Mouse (Mus musculus): ENCODE measurements around the gene Samd4. TPM values are rescaled to one million over a fixed set of nuclear protein-coding genes. Genes with fewer than 3 reads are reported as not detected.
A peak's percentile ranks its signal among the peaks of the same experiment; 100 is the strongest.

The Samd4 gene
- polyA plus RNA-seq, 1 experiment from 2014 or later, result 4.6 TPM

DNA sequence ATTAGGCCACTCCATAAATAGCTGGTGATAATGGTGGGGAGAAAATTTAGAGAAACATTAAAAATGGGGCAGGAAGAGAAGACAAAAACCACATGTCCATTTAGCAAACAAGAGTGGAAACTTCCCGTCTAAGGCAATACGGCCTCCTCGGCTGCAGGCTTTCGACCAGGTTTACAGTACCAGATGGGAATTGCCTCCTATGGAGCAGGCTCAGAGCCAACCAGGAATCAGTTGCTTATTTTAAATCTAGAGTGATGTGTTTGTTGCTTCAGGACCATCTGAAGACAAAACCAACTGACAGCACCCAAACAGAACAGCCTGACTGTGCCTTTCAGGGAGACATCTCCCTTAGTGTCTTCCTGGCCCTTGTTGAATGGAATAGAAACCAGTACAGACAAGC is 33.9 kb downstream of the Samd4 start:
- peaks cover 25% of the 10 kb centered on the region for H3K4me1 ChIP-seq
- no peaks in the 10 kb centered on the region for H3K27me3 ChIP-seq (replicated peaks; ENCODE audit: low read depth, poor library complexity, severe bottlenecking)
- no peaks in the 10 kb centered on the region for H3K36me3 ChIP-seq (replicated peaks)
- 87% methylated on average over 4 of the region's 4 CpGs for WGBS
- DNase-seq (ENCODE audit: low spot score), result no peak
- no peak overlapping the region for H3K27ac ChIP-seq (replicated peaks)
- no peak overlapping the region for H3K4me3 ChIP-seq
- no peaks in the 10 kb centered on the region for H3K9me3 ChIP-seq

DNA sequence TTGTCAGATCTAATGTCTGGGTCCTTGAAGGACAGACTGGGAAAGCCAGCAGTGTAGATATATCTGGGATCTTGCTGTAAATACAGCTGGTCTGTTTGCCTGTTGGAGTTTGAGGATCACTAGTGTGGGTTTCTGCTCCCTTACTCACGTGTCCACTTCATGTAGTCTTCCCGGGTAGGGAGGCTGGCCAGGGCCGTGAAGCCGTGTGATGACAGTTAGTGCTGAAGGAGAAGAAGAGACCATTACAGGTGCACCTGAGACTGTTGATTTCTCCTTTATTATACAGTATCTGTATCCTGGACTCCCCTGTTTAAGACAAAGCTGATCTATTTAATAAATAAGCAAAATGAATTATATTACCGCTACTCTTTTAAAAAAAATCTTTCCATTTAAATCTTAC is 34.5 kb downstream of the Samd4 start:
- DNase-seq (ENCODE audit: low spot score), result no peak
- H3K36me3 ChIP-seq (replicated peaks), result no peaks in the 10 kb centered on the region
- 94% methylated on average over 5 of the region's 5 CpGs for WGBS
- peaks cover 31% of the 10 kb centered on the region for H3K4me1 ChIP-seq
- no peaks in the 10 kb centered on the region for H3K27me3 ChIP-seq (replicated peaks; ENCODE audit: low read depth, poor library complexity, severe bottlenecking)
- H3K4me3 ChIP-seq, result no peak overlapping the region
- H3K9me3 ChIP-seq, result no peaks in the 10 kb centered on the region
- no peak overlapping the region for H3K27ac ChIP-seq (replicated peaks)

DNA sequence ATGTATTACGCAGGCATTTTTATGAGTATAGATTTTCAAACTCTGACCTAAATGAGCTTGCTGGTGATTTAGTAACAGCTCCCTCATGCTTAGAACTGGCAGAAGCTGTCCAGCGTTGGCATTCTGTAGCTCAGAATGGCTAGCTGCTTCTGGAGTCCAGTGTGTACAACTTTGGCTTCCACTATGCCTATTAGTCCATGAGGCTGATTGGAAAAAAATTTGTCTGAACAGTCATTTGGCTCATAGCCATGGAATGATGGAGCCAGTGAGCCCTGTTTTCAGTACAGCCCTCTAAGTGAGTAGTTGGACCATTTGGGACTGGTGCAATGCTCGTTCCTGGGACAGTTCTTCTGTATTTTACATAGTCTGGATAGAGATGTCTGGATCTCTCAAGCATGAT is 34.9 kb downstream of the Samd4 start:
- H3K4me3 ChIP-seq, result no peak overlapping the region
- peaks cover 31% of the 10 kb centered on the region for H3K4me1 ChIP-seq
- WGBS, result 87% methylated on average over 3 of the region's 3 CpGs
- H3K27ac ChIP-seq (replicated peaks), result no peak overlapping the region
- no peak for DNase-seq (ENCODE audit: low spot score)
- H3K9me3 ChIP-seq, result no peaks in the 10 kb centered on the region
- no peaks in the 10 kb centered on the region for H3K36me3 ChIP-seq (replicated peaks)
- H3K27me3 ChIP-seq (replicated peaks; ENCODE audit: low read depth, poor library complexity, severe bottlenecking), result no peaks in the 10 kb centered on the region

GRCm38 (mm10) chr14:46920496-46920895 is 37.8 kb downstream of the Samd4 start:
- Histone ChIP-seq H3K36me3 (replicated peaks) (no peaks in the 10 kb centered on the region; the same call in 1 of the 2 replicates), H3K27me3 (replicated peaks; ENCODE audit: low read depth, poor library complexity, severe bottlenecking) (no peaks in the 10 kb centered on the region), H3K4me3 (no peak overlapping the region), H3K27ac (replicated peaks) (no peak overlapping the region), H3K9me3 (no peaks in the 10 kb centered on the region), H3K4me1 (peaks cover 27% of the 10 kb centered on the region)
- 70% methylated on average over 5 of the region's 5 CpGs for WGBS
- DNase-seq (ENCODE audit: low spot score), result no peak

- no peak overlapping the region for H3K27ac ChIP-seq (replicated peaks)
- no peaks in the 10 kb centered on the region; the same call in 1 of the 2 replicates for H3K36me3 ChIP-seq (replicated peaks)
- H3K4me3 ChIP-seq, result no peak overlapping the region
- peaks cover 23% of the 10 kb centered on the region for H3K4me1 ChIP-seq
- H3K9me3 ChIP-seq, result no peaks in the 10 kb centered on the region
- no peak for DNase-seq (ENCODE audit: low spot score)
- 54% methylated on average over 9 of the region's 9 CpGs for WGBS
- H3K27me3 ChIP-seq (replicated peaks; ENCODE audit: low read depth, poor library complexity, severe bottlenecking), result no peaks in the 10 kb centered on the region
These were observed 38.7 kb downstream of the Samd4 start for GRCm38 (mm10) chr14:46921178-46921975.

GRCm38 (mm10) chr14:46923931-46924330 is 41.3 kb downstream of the Samd4 start:
- H3K4me3 ChIP-seq, result no peak overlapping the region
- no peaks in the 10 kb centered on the region for H3K9me3 ChIP-seq
- no peaks in the 10 kb centered on the region for H3K27me3 ChIP-seq (replicated peaks; ENCODE audit: low read depth, poor library complexity, severe bottlenecking)
- H3K27ac ChIP-seq (replicated peaks), result no peak overlapping the region
- DNase-seq (ENCODE audit: low spot score), result no peak
- H3K4me1 ChIP-seq, result peaks cover 23% of the 10 kb centered on the region
- WGBS, result 80% methylated on average over 10 of the region's 10 CpGs
- H3K36me3 ChIP-seq (replicated peaks), result peaks cover 4% of the 10 kb centered on the region; the same call in 1 of the 2 replicates

DNA sequence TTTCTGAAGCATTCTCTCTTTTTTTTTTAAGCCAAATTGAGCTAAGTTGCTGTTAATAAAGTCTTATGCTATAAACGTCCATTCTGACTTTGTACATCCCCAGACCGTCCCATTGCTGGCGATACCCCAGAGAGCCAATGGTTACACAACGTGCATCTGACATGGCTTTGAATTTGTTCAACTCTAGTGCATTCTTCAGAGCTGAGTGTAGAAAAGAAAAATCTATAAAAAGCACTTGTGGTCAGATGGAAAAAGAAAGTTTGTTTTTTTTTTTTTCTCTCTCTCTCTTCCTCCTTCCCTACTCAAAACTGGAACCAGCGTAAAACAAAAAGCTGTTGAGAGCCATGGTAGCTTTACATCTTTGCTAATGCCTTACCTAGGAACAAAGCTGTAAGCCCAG is 41.8 kb downstream of the Samd4 start:
- WGBS, result 92% methylated on average over 5 of the region's 5 CpGs
- Histone ChIP-seq H3K4me3 (no peak overlapping the region), H3K27ac (replicated peaks) (no peak overlapping the region), H3K36me3 (replicated peaks) (peaks cover 4% of the 10 kb centered on the region; the same call in 1 of the 2 replicates), H3K27me3 (replicated peaks; ENCODE audit: low read depth, poor library complexity, severe bottlenecking) (no peaks in the 10 kb centered on the region), H3K9me3 (no peaks in the 10 kb centered on the region), H3K4me1 (peaks cover 23% of the 10 kb centered on the region)
- no peak for DNase-seq (ENCODE audit: low spot score)

GRCm38 (mm10) chr14:46928556-46928955 is 45.9 kb downstream of the Samd4 start:
- DNase-seq (ENCODE audit: low spot score), result no peak
- Histone ChIP-seq H3K27ac (replicated peaks) (no peak overlapping the region), H3K36me3 (replicated peaks) (peaks cover 4% of the 10 kb centered on the region; the same call in 1 of the 2 replicates), H3K9me3 (no peaks in the 10 kb centered on the region), H3K27me3 (replicated peaks; ENCODE audit: low read depth, poor library complexity, severe bottlenecking) (no peaks in the 10 kb centered on the region), H3K4me1 (no peaks in the 10 kb centered on the region), H3K4me3 (no peak overlapping the region)
- 94% methylated on average over 6 of the region's 6 CpGs for WGBS

GRCm38 (mm10) chr14:46932121-46932520 is 49.5 kb downstream of the Samd4 start:
- DNase-seq (ENCODE audit: low spot score), result no peak
- no peak overlapping the region for H3K4me3 ChIP-seq
- H3K36me3 ChIP-seq (replicated peaks), result peaks cover 4% of the 10 kb centered on the region; the same call in 1 of the 2 replicates
- no peaks in the 10 kb centered on the region for H3K9me3 ChIP-seq
- WGBS, result 91% methylated on average over 13 of the region's 13 CpGs
- no peaks in the 10 kb centered on the region for H3K27me3 ChIP-seq (replicated peaks; ENCODE audit: low read depth, poor library complexity, severe bottlenecking)
- 0 out of 2 replicates have a peak, but pooled peaks cover 4% of the 10 kb centered on the region for H3K4me1 ChIP-seq
- no peak overlapping the region for H3K27ac ChIP-seq (replicated peaks)

- H3K4me1 ChIP-seq, result 0 out of 2 replicates have a peak, but pooled peaks cover 4% of the 10 kb centered on the region
- DNase-seq (ENCODE audit: low spot score), result no peak
- no peaks in the 10 kb centered on the region for H3K27me3 ChIP-seq (replicated peaks; ENCODE audit: low read depth, poor library complexity, severe bottlenecking)
- H3K4me3 ChIP-seq, result no peak overlapping the region
- H3K9me3 ChIP-seq, result no peaks in the 10 kb centered on the region
- peaks cover 4% of the 10 kb centered on the region; the same call in 1 of the 2 replicates for H3K36me3 ChIP-seq (replicated peaks)
- WGBS, result 60% methylated on average over 6 of the region's 6 CpGs
- H3K27ac ChIP-seq (replicated peaks), result no peak overlapping the region
These were observed 50.1 kb downstream of the Samd4 start for GRCm38 (mm10) chr14:46932708-46933107.

DNA sequence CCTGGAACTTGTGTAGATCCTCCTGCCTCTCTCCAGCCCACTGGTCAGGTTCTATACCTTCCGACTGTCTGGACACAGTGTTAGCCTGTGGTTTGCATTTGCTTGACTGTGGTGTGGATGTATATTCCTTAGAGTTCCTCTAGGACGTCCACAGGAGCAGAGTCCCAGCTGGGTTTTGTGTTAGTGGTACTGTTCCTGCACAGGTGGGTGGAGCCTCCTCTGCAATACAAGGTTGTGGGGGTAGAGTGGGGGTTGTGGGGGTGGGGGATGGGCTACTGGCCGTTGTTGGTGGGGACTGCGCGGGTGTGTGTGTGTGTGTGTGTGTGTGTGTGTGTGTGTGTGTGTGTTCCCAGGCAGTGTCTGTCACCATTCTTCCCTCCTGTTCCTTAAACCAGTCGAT is 58.4 kb downstream of the Samd4 start:
- Histone ChIP-seq H3K36me3 (replicated peaks) (no peaks in the 10 kb centered on the region), H3K9me3 (no peaks in the 10 kb centered on the region), H3K4me1 (peaks cover 39% of the 10 kb centered on the region), H3K27me3 (replicated peaks; ENCODE audit: low read depth, poor library complexity, severe bottlenecking) (no peaks in the 10 kb centered on the region), H3K27ac (replicated peaks) (peak overlapping the region; percentile 78), H3K4me3 (peak overlapping the region; percentile 22; the same call in 1 of the 2 replicates)
- 40% methylated on average over 6 of the region's 6 CpGs for WGBS
- DNase-seq (ENCODE audit: low spot score), result peak; percentile 49

- 61% methylated on average over 23 of the region's 23 CpGs for WGBS
- H3K36me3 ChIP-seq (replicated peaks), result no peaks in the 10 kb centered on the region
- peak overlapping the region; percentile 22; the same call in 1 of the 2 replicates for H3K4me3 ChIP-seq
- DNase-seq (ENCODE audit: low spot score), result peak; percentile 85
- H3K9me3 ChIP-seq, result no peaks in the 10 kb centered on the region
- H3K4me1 ChIP-seq, result peaks cover 35% of the 10 kb centered on the region
- H3K27me3 ChIP-seq (replicated peaks; ENCODE audit: low read depth, poor library complexity, severe bottlenecking), result no peaks in the 10 kb centered on the region
- peak overlapping the region; percentile 78 for H3K27ac ChIP-seq (replicated peaks)
These were observed 59.5 kb downstream of the Samd4 start for GRCm38 (mm10) chr14:46941896-46942812.

All from embryonic facial prominence, embryonic 10.5 days (tissue).